Mouse (Mus musculus): ENCODE measurements around the gene Rinl. TPM values are rescaled to one million over a fixed set of nuclear protein-coding genes. Genes with fewer than 3 reads are reported as not detected.

Rinl gene
- polyA plus RNA-seq, 1 experiment from 2014 or later, result 4.3 TPM

DNA sequence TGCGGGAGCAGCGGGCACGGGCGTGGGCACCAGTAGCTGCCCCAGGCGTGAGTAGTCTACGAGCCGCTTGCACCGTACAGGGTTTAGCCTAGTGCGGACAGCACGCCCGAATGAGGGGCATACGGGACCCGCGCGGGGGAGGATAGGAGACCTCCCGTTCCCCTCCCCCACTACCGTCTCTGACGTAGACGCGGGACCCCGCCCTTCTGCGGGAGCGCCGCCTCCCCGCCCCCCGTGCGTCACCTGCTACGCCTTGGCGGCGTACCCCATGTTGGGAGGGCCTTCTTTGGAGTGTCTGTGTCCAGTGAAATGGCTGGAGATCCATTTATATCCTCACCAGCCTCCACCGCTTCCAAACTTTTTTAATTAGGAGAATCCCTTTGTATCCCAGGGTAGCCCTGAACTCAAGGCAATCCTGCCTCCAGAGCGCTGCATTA lies 20.2 kb downstream of the Rinl start:
- Histone ChIP-seq H3K4me1 (replicated peaks; ENCODE audit: control insufficient read depth, insufficient read depth, low read length) (peaks cover 29% of the 10 kb centered on the region), H3K27ac (ENCODE audit: low read depth) (peak overlapping the region; percentile 100), H3K4me2 (ENCODE audit: low read length) (peak overlapping the region; percentile 66), H3K27me3 (replicated peaks; ENCODE audit: control insufficient read depth, insufficient read depth, low read length) (no peaks in the 10 kb centered on the region), H3K36me3 (ENCODE audit: control insufficient read depth, insufficient read depth, low read length) (peaks cover 22% of the 10 kb centered on the region), H3K9ac (ENCODE audit: low read length) (peak overlapping the region; percentile 94), H3K4me3 (ENCODE audit: low read depth, low read length) (peak overlapping the region; percentile 84), H3K9me3 (ENCODE audit: control insufficient read depth, low read length) (no peaks in the 10 kb centered on the region)
- peak; percentile 71 for ATAC-seq (replicated peaks; ENCODE audit: low FRiP score, low TSS enrichment, low read depth)
- WGBS, result 0% methylated on average over 28 of the region's 32 CpGs
- peak; percentile 98 for DNase-seq (ENCODE audit: low spot score)

DNA sequence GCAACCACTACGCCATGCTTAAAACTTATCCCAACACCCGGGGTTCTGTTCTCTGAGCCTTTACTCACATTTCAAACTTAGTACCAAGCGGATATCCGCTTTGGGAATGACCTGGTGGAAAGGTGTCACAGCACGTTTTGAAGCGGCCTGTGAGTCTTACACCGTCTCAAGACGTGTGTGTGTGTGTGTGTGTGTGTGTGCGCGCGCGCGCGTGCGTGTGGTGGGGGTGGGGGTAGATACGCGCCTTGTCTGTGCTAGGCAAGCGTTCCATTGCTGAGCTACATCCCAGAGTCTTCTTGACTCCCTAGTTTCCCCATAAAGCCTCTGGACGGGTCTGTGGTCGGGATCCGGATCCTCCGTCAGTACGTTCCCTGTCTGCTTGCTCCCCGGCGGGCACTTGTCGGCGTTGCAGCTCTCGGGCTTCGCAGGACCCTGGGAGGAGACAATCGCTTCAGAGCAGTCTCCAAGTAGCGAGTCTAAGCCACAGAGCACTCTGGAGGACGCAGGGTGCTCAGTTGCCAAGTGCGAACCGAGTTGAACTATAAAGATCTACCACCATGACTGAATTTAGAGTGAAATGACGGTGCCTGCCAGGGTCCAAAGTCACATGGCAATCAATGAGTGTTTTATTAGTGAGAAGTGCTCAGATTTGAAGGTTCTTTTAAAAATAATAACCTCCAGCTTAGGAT lies 20.8 kb downstream of the Rinl start:
- Histone ChIP-seq H3K27ac (ENCODE audit: low read depth) (peak overlapping the region; percentile 100), H3K4me3 (ENCODE audit: low read depth, low read length) (peak overlapping the region; percentile 84), H3K9me3 (ENCODE audit: control insufficient read depth, low read length) (no peaks in the 10 kb centered on the region), H3K36me3 (ENCODE audit: control insufficient read depth, insufficient read depth, low read length) (peaks cover 28% of the 10 kb centered on the region), H3K4me2 (ENCODE audit: low read length) (peak overlapping the region; percentile 66), H3K9ac (ENCODE audit: low read length) (peak overlapping the region; percentile 94), H3K27me3 (replicated peaks; ENCODE audit: control insufficient read depth, insufficient read depth, low read length) (no peaks in the 10 kb centered on the region), H3K4me1 (replicated peaks; ENCODE audit: control insufficient read depth, insufficient read depth, low read length) (peaks cover 30% of the 10 kb centered on the region)
- peak; percentile 87 for DNase-seq (ENCODE audit: low spot score)
- WGBS, result under 1% methylated on average over 35 of the region's 35 CpGs
- peak; percentile 19 for ATAC-seq (replicated peaks; ENCODE audit: low FRiP score, low TSS enrichment, low read depth)

DNA sequence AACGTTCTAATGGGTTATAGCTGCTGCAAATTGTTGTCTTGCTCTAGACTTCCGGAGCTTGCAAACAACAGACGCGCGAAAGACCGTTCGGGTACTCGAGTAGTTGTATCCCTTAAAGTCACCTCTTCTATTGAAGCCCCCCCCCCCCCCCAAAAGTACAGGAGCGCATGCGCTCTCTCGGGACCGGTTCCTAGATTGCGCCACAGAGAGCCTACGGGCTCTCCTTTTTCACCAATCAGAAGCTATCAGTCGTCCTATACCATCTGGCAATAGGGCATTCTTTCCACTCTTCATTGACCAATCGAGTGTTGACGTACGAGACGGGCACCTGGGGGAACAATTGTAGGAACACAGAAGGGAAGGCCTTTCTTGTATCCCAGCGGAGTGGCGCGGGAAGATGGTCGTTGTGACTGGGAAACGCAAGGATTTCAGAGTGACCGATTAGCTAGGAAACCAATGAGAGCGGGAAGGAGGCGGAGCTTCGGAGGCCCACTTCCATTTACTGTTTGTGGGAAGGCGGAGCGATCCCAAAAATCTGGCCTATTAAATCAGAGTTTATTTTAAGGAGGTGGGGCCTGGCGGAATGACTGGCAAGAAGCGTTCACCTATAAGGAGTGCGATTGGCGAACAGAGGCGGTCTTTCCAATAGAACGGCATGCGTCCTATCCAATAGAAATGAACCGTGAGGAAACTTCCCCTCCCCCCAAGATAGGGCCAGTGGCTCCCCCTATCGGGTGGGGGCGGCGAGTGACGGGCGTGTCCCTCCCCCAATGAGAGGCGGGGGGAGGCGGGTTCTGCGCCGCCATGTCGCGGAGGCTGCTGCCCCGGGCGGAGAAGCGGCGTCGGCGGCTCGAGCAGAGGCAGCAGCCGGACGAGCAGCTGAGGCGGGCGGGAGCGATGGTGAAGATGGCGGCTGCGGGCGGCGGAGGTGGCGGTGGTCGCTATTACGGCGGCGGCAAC lies 21.6 kb downstream of the Rinl start:
- peak; percentile 99 for DNase-seq (ENCODE audit: low spot score)
- H3K4me1 ChIP-seq (replicated peaks; ENCODE audit: control insufficient read depth, insufficient read depth, low read length), result peaks cover 30% of the 10 kb centered on the region
- H3K27ac ChIP-seq (ENCODE audit: low read depth), result peak overlapping the region; percentile 100
- H3K4me2 ChIP-seq (ENCODE audit: low read length), result peak overlapping the region; percentile 66
- H3K36me3 ChIP-seq (ENCODE audit: control insufficient read depth, insufficient read depth, low read length), result peaks cover 36% of the 10 kb centered on the region
- peak overlapping the region; percentile 94 for H3K9ac ChIP-seq (ENCODE audit: low read length)
- no peaks in the 10 kb centered on the region for H3K9me3 ChIP-seq (ENCODE audit: control insufficient read depth, low read length)
- peak overlapping the region; percentile 84 for H3K4me3 ChIP-seq (ENCODE audit: low read depth, low read length)
- ATAC-seq (replicated peaks; ENCODE audit: low FRiP score, low TSS enrichment, low read depth), result peak; percentile 89
- no peaks in the 10 kb centered on the region for H3K27me3 ChIP-seq (replicated peaks; ENCODE audit: control insufficient read depth, insufficient read depth, low read length)
- under 1% methylated on average over 70 of the region's 70 CpGs for WGBS

DNA sequence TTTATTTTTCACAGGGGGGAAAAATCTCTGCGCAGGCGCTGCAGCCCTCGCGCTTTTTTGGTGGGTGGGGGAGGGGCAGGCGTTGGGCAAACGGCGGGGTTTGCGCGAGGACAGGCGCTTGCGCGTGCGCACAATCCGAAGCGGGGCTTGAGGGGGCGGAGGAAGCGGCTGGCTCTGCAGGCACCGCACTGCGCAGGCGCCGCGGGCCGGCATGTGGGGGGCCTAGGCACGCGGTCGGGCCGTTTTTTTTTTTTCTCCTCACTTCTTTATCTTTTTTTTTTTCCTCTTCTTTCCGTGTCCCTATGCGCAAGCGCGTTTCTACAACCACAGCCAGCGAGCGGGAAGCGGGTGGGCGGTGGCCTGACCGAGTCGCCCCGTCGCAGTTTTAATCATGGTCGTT lies 22.5 kb downstream of the Rinl start:
- H3K9ac ChIP-seq (ENCODE audit: low read length), result peak overlapping the region; percentile 90
- no peaks in the 10 kb centered on the region for H3K9me3 ChIP-seq (ENCODE audit: control insufficient read depth, low read length)
- H3K36me3 ChIP-seq (ENCODE audit: control insufficient read depth, insufficient read depth, low read length), result peaks cover 45% of the 10 kb centered on the region
- peaks cover 35% of the 10 kb centered on the region for H3K4me1 ChIP-seq (replicated peaks; ENCODE audit: control insufficient read depth, insufficient read depth, low read length)
- under 1% methylated on average over 40 of the region's 40 CpGs for WGBS
- DNase-seq (ENCODE audit: low spot score), result peak; percentile 92
- peak; percentile 34; the same call in 1 of the 2 replicates for ATAC-seq (replicated peaks; ENCODE audit: low FRiP score, low TSS enrichment, low read depth)
- H3K27ac ChIP-seq (ENCODE audit: low read depth), result peak overlapping the region; percentile 97
- peak overlapping the region; percentile 93 for H3K4me2 ChIP-seq (ENCODE audit: low read length)
- H3K4me3 ChIP-seq (ENCODE audit: low read depth, low read length), result peak overlapping the region; percentile 84
- H3K27me3 ChIP-seq (replicated peaks; ENCODE audit: control insufficient read depth, insufficient read depth, low read length), result no peaks in the 10 kb centered on the region

DNA sequence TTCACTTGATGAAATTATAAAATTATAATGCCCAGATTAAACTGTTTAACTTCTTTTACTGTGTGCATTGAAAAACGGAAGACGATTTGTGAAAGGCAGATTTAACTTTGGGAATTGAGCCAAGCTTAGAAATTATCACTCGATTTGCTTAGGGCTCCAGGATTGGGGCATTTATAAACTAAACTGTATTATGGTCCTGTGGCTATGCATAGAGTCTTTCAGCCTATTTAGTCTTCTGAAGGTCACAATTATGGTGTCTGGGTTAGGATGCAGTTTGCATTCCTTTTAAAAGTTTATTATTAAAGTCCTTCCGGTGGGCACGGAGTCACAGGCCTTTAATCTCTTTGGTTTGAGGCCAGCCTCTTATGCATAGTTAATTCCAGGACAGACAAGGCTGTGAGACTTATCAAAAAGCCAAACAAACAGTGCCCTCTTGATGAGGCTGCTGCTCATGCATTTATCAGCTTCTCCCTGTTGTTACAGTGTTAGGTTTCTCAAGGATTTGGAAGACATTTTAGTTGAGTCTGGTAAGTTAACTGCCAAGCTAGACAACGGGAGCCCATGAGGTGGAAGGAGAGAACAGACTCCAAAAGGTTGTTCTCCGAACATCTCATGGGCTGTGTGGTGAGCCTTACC lies 23.0 kb downstream of the Rinl start:
- peak overlapping the region; percentile 93 for H3K4me2 ChIP-seq (ENCODE audit: low read length)
- H3K9ac ChIP-seq (ENCODE audit: low read length), result peak overlapping the region; percentile 90
- peaks cover 37% of the 10 kb centered on the region for H3K4me1 ChIP-seq (replicated peaks; ENCODE audit: control insufficient read depth, insufficient read depth, low read length)
- H3K36me3 ChIP-seq (ENCODE audit: control insufficient read depth, insufficient read depth, low read length), result peaks cover 50% of the 10 kb centered on the region
- WGBS, result 4% methylated on average over 7 of the region's 7 CpGs
- no peaks in the 10 kb centered on the region for H3K9me3 ChIP-seq (ENCODE audit: control insufficient read depth, low read length)
- ATAC-seq (replicated peaks; ENCODE audit: low FRiP score, low TSS enrichment, low read depth) (no peak), DNase-seq (ENCODE audit: low spot score) (no peak)
- H3K4me3 ChIP-seq (ENCODE audit: low read depth, low read length), result peak overlapping the region; percentile 84
- no peaks in the 10 kb centered on the region for H3K27me3 ChIP-seq (replicated peaks; ENCODE audit: control insufficient read depth, insufficient read depth, low read length)
- H3K27ac ChIP-seq (ENCODE audit: low read depth), result peak overlapping the region; percentile 97

DNA sequence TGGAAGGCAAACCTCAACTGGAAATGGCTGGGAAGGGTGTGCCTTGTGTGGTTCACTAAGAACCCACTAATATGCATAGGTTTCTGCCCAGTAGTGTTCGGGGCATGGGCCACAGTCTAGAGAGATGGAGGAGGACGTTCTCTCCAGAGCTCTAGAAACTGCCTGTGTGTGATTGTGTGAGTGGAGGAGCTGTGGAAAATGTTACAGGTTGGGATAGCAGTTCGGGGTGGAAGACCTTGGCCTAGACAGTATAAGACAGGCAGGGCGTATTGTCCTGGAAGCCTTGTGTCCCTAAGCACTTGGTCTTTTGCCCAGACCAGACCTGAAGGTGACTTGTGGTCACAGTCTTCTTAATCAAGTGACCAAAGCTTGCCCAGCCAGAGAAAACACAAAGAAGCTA lies 23.7 kb downstream of the Rinl start:
- ATAC-seq (replicated peaks; ENCODE audit: low FRiP score, low TSS enrichment, low read depth), result no peak
- H3K4me2 ChIP-seq (ENCODE audit: low read length), result peak overlapping the region; percentile 93
- peaks cover 57% of the 10 kb centered on the region for H3K36me3 ChIP-seq (ENCODE audit: control insufficient read depth, insufficient read depth, low read length)
- DNase-seq (ENCODE audit: low spot score), result no peak
- H3K9me3 ChIP-seq (ENCODE audit: control insufficient read depth, low read length), result no peaks in the 10 kb centered on the region
- H3K4me3 ChIP-seq (ENCODE audit: low read depth, low read length), result peak overlapping the region; percentile 84
- no peak overlapping the region; the same call in 1 of the 2 replicates for H3K27ac ChIP-seq (ENCODE audit: low read depth)
- H3K27me3 ChIP-seq (replicated peaks; ENCODE audit: control insufficient read depth, insufficient read depth, low read length), result no peaks in the 10 kb centered on the region
- WGBS, result 56% methylated on average over 4 of the region's 4 CpGs
- H3K4me1 ChIP-seq (replicated peaks; ENCODE audit: control insufficient read depth, insufficient read depth, low read length), result peaks cover 37% of the 10 kb centered on the region
- peak overlapping the region; percentile 90 for H3K9ac ChIP-seq (ENCODE audit: low read length)

DNA sequence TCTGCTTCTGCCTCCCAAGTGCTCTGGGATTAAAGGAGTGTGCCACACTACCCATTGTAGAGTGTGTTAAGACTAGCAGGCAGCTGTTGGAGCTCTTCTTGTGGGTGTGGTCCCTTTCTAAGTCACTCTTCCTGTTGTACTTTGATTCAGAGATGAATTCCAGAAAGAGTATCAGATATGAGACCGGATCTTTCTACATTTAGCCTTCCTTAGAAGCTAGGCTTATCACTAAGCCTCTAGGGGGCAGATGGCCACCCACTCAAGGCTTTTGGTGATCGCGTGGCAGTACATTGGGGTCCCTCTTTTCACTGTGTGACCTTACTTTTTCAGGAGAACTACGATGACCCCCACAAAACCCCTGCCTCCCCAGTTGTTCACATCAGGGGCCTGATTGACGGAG lies 24.2 kb downstream of the Rinl start:
- H3K4me1 ChIP-seq (replicated peaks; ENCODE audit: control insufficient read depth, insufficient read depth, low read length), result peaks cover 32% of the 10 kb centered on the region

DNA sequence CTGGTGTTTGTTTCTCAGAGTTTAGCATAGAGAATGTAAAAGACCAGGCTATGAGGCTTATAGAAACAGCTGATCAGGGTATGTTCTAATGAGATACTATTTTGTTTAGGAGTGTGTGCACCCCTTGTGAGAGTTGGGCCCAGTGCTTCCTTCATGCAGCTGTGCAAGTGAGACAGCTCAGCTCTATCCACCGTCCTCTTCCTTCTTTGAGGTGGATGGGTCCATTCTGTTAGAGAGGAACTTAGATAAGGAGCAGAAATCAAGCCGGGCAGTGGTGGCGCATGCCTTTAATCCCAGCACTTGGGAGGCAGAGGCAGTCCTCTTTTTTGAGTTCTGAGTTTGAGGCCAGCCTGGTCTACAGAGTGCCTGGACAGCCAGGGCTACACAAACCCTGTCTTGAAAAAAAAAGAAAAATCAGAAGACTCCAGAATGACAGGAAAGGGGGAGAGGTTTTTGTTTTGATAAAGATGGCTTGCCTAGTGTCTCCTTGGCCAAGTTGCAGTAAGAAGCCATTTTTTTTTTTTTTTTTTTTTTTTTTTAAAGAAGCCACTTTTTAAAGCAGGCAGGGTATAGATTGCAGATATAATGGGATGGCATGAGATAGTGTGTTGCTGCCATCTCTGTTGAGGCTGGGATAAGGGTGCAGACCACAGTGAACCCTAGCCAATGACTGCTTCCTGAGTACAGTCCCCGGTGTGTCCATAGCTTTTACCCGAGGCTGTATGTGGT lies 25.7 kb downstream of the Rinl start:
- Histone ChIP-seq H3K9ac (ENCODE audit: low read length) (no peak overlapping the region), H3K36me3 (ENCODE audit: control insufficient read depth, insufficient read depth, low read length) (peaks cover 75% of the 10 kb centered on the region)

More for the DNA sequence above, 24.2 kb downstream of the Rinl start:
- H3K9ac ChIP-seq (ENCODE audit: low read length), result peak overlapping the region; percentile 90; the same call in 1 of the 2 replicates
- ATAC-seq (replicated peaks; ENCODE audit: low FRiP score, low TSS enrichment, low read depth) (no peak), DNase-seq (ENCODE audit: low spot score) (no peak)
- H3K9me3 ChIP-seq (ENCODE audit: control insufficient read depth, low read length), result no peaks in the 10 kb centered on the region
- WGBS, result 71% methylated on average over 5 of the region's 5 CpGs
- H3K4me2 ChIP-seq (ENCODE audit: low read length), result peak overlapping the region; percentile 93
- H3K4me3 ChIP-seq (ENCODE audit: low read depth, low read length), result peak overlapping the region; percentile 84
- no peak overlapping the region for H3K27ac ChIP-seq (ENCODE audit: low read depth)
- H3K36me3 ChIP-seq (ENCODE audit: control insufficient read depth, insufficient read depth, low read length), result peaks cover 62% of the 10 kb centered on the region
- H3K27me3 ChIP-seq (replicated peaks; ENCODE audit: control insufficient read depth, insufficient read depth, low read length), result no peaks in the 10 kb centered on the region

More for the DNA sequence above, 25.7 kb downstream of the Rinl start:
- ATAC-seq (replicated peaks; ENCODE audit: low FRiP score, low TSS enrichment, low read depth) (no peak), DNase-seq (ENCODE audit: low spot score) (no peak)
- no peaks in the 10 kb centered on the region for H3K27me3 ChIP-seq (replicated peaks; ENCODE audit: control insufficient read depth, insufficient read depth, low read length)
- H3K4me2 ChIP-seq (ENCODE audit: low read length), result no peak overlapping the region
- H3K4me1 ChIP-seq (replicated peaks; ENCODE audit: control insufficient read depth, insufficient read depth, low read length), result peaks cover 28% of the 10 kb centered on the region
- WGBS, result 83% methylated on average over 5 of the region's 5 CpGs
- H3K9me3 ChIP-seq (ENCODE audit: control insufficient read depth, low read length), result no peaks in the 10 kb centered on the region
- H3K27ac ChIP-seq (ENCODE audit: low read depth), result no peak overlapping the region
- no peak overlapping the region for H3K4me3 ChIP-seq (ENCODE audit: low read depth, low read length)
